In the genomic region with DNA sequence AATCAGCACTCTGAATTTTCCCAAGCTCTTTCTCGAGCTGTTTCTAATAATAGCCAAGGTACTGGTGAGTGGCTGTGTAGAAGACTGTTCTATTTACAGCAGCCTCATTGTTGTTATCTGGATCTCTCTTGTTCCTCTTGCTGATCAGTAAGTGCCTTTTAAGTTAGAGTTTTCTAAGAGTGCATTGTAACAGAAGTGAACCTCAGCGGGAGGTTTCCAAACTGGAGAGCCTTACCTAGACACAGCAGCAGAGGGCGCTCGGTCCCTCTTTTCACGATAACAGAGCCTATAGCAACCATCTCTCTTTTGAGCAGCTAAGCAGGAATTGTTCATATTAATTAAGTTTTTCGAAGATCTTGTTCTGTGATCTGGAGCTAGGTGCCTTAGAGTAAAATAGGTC, we compare ENCODE assay signal across 9 mouse cellular contexts.
DNase-seq lines count a peak whose midpoint lies in the region; ATAC-seq and TF ChIP-seq lines count a peak whose summit lies in the region.
"Had no signal": no experiment of that assay in that cellular context is flagged by ENCODE, and none has a peak within 500 bp of the region (broad histone marks: within the 10 kb centered on the region; RNA-seq: fewer than 3 reads in every experiment).

No protein-coding gene starts in this region.

- no peaks in the 10 kb centered on the region for H3K9me3 ChIP-seq in neural tube, embryonic 12.5 days

- peaks cover 6% of the 10 kb centered on the region; the same call in 1 of the 2 replicates for H3K4me1 ChIP-seq in heart, adult 2 months (ENCODE audit: control insufficient read depth, insufficient read depth, low read length)
- H3K4me1 ChIP-seq in liver, adult 2 months (ENCODE audit: control insufficient read depth, insufficient read depth, low read length) = no peaks in the 10 kb centered on the region
- peaks cover 26% of the 10 kb centered on the region for H3K4me1 ChIP-seq in neural tube, embryonic 12.5 days

- peaks cover 2% of the 10 kb centered on the region for H3K36me3 ChIP-seq in heart, adult 2 months (ENCODE audit: control insufficient read depth, insufficient read depth, low read length)
- no peaks in the 10 kb centered on the region for H3K36me3 ChIP-seq in liver, adult 2 months (ENCODE audit: control insufficient read depth, insufficient read depth, low read length)
- H3K36me3 ChIP-seq in neural tube, embryonic 12.5 days = no peaks in the 10 kb centered on the region

- no peaks in the 10 kb centered on the region for H3K79me2 ChIP-seq in heart, adult 2 months (replicated peaks; ENCODE audit: control insufficient read depth, insufficient read depth, low read length)
- H3K79me2 ChIP-seq in liver, adult 2 months (ENCODE audit: control insufficient read depth, insufficient read depth, low read length) = no peaks in the 10 kb centered on the region; the same call in 1 of the 2 replicates

- peak; percentile 99; the same call in 1 of the 2 replicates for TF ChIP-seq CTCF in heart, adult 2 months (IDR thresholded peaks at IDR 0.05)
- peak; percentile 75 for TF ChIP-seq CTCF in liver, adult 2 months (IDR thresholded peaks at IDR 0.05; ENCODE audit: low read depth, low read length)

- no peak overlapping the region for H3K27ac ChIP-seq in heart, adult 2 months
- no peak overlapping the region for H3K27ac ChIP-seq in liver, adult 2 months (replicated peaks; ENCODE audit: insufficient read depth, low read depth, low read length)
- H3K27ac ChIP-seq in neural tube, embryonic 12.5 days = no peak overlapping the region

- 4% methylated on average over 6 of the region's 6 CpGs for WGBS in heart, adult 2 months
- WGBS in liver, adult 2 months = 8% methylated on average over 6 of the region's 6 CpGs
- 6% methylated on average over 6 of the region's 6 CpGs for WGBS in neural tube, embryonic 12.5 days

- TF ChIP-seq EP300 in heart, adult 2 months (IDR thresholded peaks at IDR 0.05; ENCODE audit: insufficient read depth, low read depth, low read length) = peak; percentile 61; the same call in 1 of the 2 replicates

- intact Hi-C loops in heart, adult 2 months (cut with DNase I) = loop anchor here (2.0 kb wide), 1 partner anchor 1031 kb away; no protein-coding TSS in a partner anchor

- H3K27me3 ChIP-seq in heart, adult 2 months (ENCODE audit: control insufficient read depth, insufficient read depth, low read length) = no peaks in the 10 kb centered on the region
- no peaks in the 10 kb centered on the region for H3K27me3 ChIP-seq in liver, adult 2 months (ENCODE audit: control insufficient read depth, insufficient read depth, low read length)
- H3K27me3 ChIP-seq in neural tube, embryonic 12.5 days (replicated peaks) = no peaks in the 10 kb centered on the region

- no peak; the same call in 1 of the 2 replicates for ATAC-seq in neural tube, embryonic 12.5 days (ENCODE audit: low FRiP score, low read depth)

- H3K9ac ChIP-seq in heart, adult 2 months (ENCODE audit: low read depth, low read length) = no peak overlapping the region
- no peak overlapping the region for H3K9ac ChIP-seq in liver, adult 2 months (ENCODE audit: low read depth, low read length)
- no peak overlapping the region for H3K9ac ChIP-seq in neural tube, embryonic 12.5 days

- DNase-seq in B cell, adult 2 months = peak; percentile 57 to 62
- DNase-seq in adrenal gland, adult 2 months = peak; percentile 63
- DNase-seq in embryo, embryonic 11 days = peak; percentile 83
- peak; percentile 63 to 79 for DNase-seq in heart, adult 2 months
- DNase-seq in kidney, adult 9 months = peak; percentile 73
- peak; percentile 58 for DNase-seq in liver, adult 2 months (ENCODE audit: extremely low read depth, low read depth, low spot score)
- peak; percentile 86 for DNase-seq in testis, postnatal 10 days (ENCODE audit: low spot score)

- H3K4me2 ChIP-seq in neural tube, embryonic 12.5 days (replicated peaks) = peak overlapping the region; percentile 38; the same call in 1 of the 2 replicates

- no peak for TF ChIP-seq POLR2A in heart, adult 2 months (IDR thresholded peaks at IDR 0.05; ENCODE audit: insufficient read depth, low read depth, low read length)
- no peak for TF ChIP-seq POLR2A in liver, adult 2 months (IDR thresholded peaks at IDR 0.05; ENCODE audit: extremely low read depth, insufficient read depth, low read length)

- no peak overlapping the region for H3K4me3 ChIP-seq in heart, adult 2 months
- H3K4me3 ChIP-seq in liver, adult 2 months (ENCODE audit: insufficient read depth, low read depth, low read length) = no peak overlapping the region
- H3K4me3 ChIP-seq in neural tube, embryonic 12.5 days = no peak overlapping the region
- H3K4me3 ChIP-seq: erythroblast, embryonic 14.5 days had no signal
